Mouse (Mus musculus) gastrocnemius, adult 2 months (tissue): Measurements from ENCODE around the gene Itpr2. TPM values are rescaled to one million over a fixed set of nuclear protein-coding genes. Genes with fewer than 3 reads are reported as not detected.

Experiments used
- DNase-seq: peaks from one replicate; pipeline ENCODE4 v3.0.0; 2022
- H3K27ac ChIP-seq: fragments of 200-600 bp; 2 replicates; pipeline ENCODE4 v1.8.1; 2022; ENCODE audit warnings: mild to moderate bottlenecking
- H3K4me3 ChIP-seq: fragments of 200-600 bp; 2 replicates; pipeline ENCODE4 v1.8.1; 2022; ENCODE audit warnings: mild to moderate bottlenecking, moderate library complexity
- CTCF ChIP-seq: fragments of 200-600 bp; IDR thresholded peaks from 2 replicates; pipeline ENCODE4 v1.8.1; 2022; ENCODE audit warnings: antibody characterized with exemption, mild to moderate bottlenecking, moderate library complexity
- intact Hi-C: fragments of 180-260 bp; cut with DNase I; formaldehyde crosslinking; loops from one replicate; pipeline ENCODE4 v1.15.1; 2025
- total RNA-seq, 2 experiments: library from RNA; stranded (reverse); gene quantifications; 2 replicates each; pipeline ENCODE4 v1.2.3; 2021

Itpr2 gene
- total RNA-seq, 2 experiments from 2014 or later = 7.4 to 9.9 TPM

DNA sequence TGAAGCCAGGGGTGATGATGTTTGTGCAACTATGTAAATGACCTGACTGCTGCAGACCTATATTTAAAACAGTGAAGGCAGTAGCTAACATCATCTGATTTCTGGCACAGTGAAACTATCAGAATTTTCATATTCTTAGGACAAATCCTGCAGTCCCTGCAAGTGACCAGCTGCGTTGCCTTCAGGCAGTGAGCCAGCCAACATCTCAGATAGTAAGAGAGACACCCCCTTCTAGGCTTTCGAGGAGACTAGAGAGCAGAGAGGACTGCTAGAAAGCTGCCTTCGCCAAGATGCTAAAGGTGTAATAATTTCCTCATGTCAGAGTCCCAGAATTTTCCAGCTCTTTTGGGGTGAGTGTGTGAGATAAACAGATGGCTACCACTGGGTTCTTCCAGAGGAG, 388.0 kb downstream of the Itpr2 start:
- H3K27ac ChIP-seq = no peak overlapping the region
- H3K4me3 ChIP-seq = no peak overlapping the region
- no peak for TF ChIP-seq CTCF
- intact Hi-C loops = no loop called here
- DNase-seq = no peak

DNA sequence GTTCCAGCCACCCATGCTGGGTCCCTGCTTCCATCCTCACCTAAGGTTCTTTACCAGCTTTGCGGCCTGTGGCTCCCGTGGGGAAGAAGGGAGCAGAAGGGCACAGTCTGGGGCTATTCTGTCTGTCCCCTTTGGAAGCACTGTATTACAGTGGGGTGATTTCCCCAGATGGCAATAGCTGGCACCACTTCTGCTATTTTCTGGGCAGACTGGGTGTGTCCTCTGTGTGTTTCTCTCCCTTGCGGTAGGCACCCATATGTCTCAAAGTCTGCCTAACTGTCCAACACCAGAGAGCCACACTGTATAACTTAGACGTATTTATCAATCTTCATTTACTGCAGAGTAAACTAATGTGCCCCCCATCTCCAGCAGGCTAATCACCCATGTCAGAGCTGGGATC, 388.9 kb downstream of the Itpr2 start:
- intact Hi-C loops = no loop called here
- Histone ChIP-seq H3K27ac (no peak overlapping the region), H3K4me3 (no peak overlapping the region)
- TF ChIP-seq CTCF = no peak
- no peak for DNase-seq

DNA sequence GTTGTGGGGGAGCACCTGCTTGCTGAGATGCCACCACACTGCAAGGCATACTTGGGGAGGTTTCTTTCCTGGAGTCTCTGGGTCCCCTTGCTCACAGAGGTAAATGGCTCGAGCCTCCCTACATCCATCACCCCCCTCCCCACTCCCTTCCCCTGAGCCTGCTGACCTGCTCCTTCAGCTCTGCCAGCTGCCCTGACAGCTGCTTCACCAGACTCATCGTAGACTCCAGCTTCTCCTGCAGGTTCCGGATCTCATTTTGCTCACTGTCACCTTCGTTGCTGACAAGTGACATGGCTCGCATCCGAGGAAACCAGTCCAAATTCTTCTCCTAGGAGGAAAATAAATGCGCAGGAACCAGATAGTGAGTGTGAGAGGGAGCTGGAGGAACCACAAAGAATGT, 389.8 kb downstream of the Itpr2 start:
- intact Hi-C loops = no loop called here
- Histone ChIP-seq H3K27ac (no peak overlapping the region), H3K4me3 (no peak overlapping the region)
- DNase-seq = no peak
- TF ChIP-seq CTCF = no peak

DNA sequence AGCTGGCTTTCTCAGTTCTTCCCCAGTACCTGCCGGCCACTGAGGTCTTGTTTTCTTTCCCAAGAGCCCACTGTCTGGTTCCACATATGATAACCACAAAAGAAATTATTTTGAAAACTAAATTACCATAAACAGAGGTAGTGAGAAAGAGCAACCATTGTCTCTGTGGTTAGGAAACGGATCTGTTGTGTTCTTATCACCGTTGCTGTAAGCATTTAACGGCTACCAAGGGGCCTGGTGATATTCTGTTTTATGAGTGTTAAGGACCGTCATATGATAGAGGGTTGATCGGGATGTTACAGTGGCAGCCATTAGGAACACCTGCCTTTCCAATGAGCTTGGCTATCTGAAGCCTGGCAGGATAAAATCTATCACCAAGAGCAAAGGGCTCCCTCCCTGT, 390.2 kb downstream of the Itpr2 start:
- no peak overlapping the region for H3K27ac ChIP-seq
- no peak overlapping the region for H3K4me3 ChIP-seq
- no peak for TF ChIP-seq CTCF
- DNase-seq = no peak
- intact Hi-C loops = no loop called here

DNA sequence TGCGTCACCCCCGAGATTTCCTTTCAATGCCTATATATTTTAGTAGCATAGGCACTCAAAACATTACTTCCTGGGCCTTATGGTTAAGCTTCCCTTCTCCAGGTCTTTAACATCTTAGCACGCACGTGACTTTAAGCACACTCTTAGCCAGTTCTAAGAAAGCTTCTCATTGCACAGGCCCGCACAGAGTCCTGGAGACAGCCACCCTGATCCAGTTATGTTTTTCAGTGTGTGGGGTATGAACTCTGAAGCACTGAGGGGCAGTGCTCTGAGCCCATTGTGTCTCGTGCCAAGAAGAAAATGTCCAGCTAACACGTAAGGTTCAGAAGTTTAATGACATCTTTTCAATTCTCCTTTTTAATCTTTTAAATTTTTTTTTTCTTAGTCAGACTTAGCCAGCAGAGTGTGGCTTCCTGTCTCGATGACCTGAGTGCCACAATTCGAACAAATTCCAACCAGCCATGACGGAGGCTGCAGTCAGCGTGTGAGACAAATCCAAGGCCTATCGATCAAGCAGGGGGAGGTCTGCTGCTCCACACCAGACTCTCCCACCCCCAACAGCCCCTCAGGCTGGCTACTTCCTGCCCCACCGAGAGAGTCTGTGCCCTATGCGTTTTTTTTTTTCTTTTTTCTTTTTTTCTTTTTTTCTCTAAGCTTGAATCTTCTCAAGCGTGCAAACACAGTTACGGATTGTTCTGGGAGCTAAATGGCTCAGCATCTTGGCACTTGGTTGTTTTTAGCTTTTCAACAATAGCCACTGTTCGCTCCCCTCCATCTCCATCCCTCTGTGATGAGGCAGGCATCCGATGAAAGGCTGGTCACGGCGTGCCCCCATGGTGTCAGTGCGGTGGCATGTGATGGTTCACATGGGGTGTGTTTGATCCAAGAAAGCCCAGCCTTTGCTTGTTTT, 390.9 kb downstream of the Itpr2 start:
- intact Hi-C loops = no loop called here
- Histone ChIP-seq H3K4me3 (no peak overlapping the region), H3K27ac (no peak overlapping the region)
- no peak for DNase-seq
- TF ChIP-seq CTCF = no peak

DNA sequence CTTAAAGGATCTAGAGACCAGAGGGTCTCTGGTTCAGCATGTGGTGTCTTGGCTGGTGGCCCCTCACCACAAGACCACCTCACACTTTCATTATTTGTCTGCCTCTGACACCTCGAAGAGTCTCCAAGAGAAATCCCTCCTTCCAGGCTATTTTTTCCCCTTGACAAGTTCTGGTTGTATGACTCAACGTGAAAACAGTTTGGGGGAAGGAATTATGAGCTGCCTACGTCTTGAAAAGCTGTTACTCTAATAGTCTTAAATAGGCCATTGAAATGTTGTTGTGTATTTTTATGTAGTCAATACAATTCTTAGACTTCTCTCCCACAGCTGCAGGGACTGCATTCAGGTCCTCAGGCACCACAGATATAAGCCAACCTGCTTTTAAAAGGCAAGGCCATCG, 391.6 kb downstream of the Itpr2 start:
- TF ChIP-seq CTCF = no peak
- intact Hi-C loops = no loop called here
- Histone ChIP-seq H3K4me3 (no peak overlapping the region), H3K27ac (no peak overlapping the region)
- no peak for DNase-seq

DNA sequence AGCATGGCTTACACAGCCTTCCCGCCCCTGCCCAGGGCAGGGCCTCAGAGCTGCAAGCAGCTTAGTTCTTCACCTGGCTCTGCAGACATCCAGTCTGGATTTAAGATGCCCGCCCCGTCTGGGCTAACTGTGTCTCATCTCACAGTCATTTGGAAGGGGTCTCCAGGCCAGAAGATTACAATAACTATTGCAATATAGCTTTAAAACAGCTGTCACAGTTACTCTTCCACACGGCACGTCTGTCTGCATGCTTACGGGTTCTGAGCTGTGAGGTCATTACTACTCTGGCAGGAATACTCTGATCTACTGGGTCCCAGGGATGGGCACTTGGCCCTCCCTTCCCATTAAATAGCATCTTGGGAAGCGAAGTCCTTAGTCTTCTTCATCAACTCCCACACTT, 393.3 kb downstream of the Itpr2 start:
- Histone ChIP-seq H3K4me3 (no peak overlapping the region), H3K27ac (no peak overlapping the region)
- intact Hi-C loops = no loop called here
- DNase-seq = no peak
- no peak for TF ChIP-seq CTCF

DNA sequence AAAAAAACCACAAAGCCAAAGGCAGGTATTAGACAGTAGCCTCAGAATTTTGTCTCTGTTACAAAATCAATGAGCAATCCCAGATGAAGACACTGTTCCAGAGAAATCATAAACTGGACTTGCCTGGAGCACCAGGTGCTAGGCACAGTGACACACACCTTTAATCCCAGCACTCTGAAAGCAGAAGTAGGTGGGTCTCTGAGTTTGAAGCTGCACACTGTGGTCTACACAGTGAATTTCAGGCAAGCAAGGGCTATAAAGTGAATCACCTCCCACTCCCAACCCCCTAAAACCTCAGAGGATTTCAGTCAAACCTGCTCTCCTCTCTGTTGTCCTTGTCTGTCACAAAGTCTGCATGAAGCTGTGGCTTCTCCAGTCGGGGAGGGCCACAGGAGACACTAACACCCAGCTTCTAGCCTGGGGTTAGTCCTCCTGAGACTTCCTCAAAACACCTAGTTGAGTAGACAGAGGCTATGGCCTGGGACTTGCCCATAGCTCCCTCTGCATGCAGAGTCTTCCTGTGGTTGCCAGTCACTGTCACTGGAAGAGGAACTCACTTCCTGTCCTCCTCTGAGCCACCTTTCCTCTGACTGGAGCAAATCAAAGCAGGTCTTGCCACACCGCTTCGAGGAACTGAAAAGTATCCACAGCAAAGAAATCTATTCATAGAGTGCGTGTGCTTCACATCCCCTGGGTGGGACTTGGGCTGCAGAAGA, 394.7 kb downstream of the Itpr2 start:
- DNase-seq = no peak
- Histone ChIP-seq H3K27ac (no peak overlapping the region), H3K4me3 (no peak overlapping the region)
- intact Hi-C loops = no loop called here
- no peak for TF ChIP-seq CTCF

DNA sequence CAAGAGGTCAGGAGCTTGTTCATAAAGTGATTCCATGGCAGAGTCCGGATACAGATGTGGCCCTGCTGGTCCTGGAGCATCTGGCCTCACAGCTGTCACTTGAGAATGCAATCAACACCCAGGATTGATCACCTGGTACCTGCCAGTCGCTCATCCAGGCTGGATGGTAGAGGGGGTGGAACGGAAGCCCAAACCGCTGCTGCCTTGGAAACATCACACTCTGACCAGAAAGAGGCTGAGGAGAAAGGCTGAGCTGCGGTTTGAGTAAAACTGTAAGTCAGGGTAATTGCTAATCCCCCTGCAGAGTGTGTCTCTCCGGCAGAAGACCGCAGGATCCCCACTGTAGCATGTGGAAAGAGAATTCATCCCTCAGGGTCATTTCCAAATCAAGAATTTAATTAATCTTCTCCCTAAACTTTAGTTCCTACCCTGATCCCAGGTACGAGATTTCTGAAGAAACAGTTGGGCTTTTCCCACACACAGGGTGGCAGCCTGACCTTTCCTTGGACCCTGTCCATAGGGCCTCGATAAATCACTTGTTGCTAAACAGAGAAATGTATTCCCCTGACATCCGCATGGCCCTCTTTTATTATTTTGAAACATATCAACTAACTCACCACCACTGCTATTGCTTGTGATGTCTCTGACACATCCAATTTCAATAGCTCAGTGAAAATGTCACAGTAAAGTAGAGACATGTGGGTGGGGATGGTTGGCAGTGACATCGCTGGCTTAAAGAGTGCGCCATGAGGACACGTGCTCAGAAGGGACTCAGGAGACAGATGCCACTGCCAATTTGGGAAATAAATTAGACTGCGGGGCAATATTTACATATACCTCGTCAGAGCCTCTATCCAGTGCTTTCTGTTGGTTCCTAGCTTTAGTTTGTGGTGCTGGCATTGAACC, 418.7 kb downstream of the Itpr2 start:
- Histone ChIP-seq H3K4me3 (no peak overlapping the region), H3K27ac (no peak overlapping the region)
- no peak for DNase-seq
- intact Hi-C loops = no loop called here
- no peak for TF ChIP-seq CTCF

DNA sequence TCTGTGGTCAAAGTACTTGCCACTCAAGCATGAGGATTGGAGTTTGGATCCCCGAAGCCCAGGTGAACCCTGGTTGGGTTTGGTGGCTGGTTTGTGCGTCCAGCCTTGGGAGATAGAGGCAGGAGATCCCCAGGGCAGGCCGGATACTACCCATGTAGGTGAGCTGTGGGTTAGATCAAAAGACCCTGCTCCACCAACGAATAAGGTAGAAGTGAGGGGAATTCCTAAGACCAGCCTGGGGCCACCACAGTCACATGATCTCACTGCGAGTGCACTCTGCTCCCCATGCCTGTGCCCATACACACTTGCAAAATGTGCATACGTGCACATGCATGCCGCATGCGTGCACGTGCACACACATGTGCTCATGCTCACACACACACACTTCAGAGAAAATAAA, 419.5 kb downstream of the Itpr2 start:
- no peak overlapping the region for H3K4me3 ChIP-seq
- no peak for DNase-seq
- intact Hi-C loops = no loop called here
- no peak overlapping the region for H3K27ac ChIP-seq
- TF ChIP-seq CTCF = no peak

DNA sequence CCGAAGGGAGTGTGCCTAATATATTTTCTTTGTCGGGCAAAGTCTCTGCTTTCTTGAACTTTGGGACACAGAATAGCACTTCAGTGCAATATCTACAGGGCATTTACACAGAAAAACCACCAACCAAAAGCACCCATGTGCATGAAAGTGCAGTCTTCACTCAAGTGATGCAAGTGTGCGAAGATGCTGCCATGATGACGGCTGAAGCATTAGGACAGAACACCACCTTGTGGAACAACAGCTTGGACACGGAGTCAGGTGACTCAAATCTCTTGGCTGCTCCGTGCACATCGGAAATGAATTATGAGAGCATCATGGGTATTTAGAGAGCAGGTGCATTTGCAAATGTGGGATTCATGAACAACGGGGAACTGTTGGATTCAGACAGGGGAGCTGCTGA, 420.4 kb downstream of the Itpr2 start:
- intact Hi-C loops = no loop called here
- no peak overlapping the region for H3K27ac ChIP-seq
- DNase-seq = no peak
- no peak for TF ChIP-seq CTCF
- no peak overlapping the region for H3K4me3 ChIP-seq
